In the genomic region with DNA sequence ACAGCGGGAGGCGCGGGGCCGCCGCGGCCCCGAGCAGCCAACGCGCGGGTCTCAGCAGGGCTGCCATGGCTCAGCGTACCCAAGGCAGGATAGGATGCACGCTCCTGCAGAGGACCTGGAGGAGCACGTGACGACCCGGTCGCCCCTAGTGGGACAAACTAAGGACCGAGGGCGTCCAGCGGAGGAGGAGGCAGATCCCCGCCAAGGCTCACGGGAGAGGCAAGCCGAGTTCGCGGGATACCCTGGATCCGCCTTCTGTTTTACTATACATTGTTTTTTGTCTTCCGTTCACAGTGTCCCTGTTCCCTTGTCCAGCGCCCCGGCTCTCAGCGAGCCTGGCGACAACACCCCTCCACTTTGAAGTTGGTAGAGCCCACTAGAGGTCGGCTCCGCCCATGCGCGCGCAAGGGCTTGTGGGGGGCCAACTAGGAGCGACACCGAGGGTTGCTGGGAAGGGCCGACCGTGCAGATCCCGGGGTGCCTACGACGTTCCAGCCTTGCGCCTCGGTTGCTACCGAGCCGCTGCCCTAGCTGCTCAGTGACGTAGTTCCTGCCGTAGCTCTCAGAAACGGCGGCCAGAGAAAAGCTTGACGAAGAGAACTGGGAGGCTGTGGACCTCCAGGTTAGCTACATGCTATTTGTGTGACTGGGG, we compare ENCODE assay signal across 8 mouse cellular contexts. TPM values are rescaled to one million over a fixed set of nuclear protein-coding genes. Genes with fewer than 3 reads are reported as not detected.
DNase-seq lines count a peak whose midpoint lies in the region; ATAC-seq and TF ChIP-seq lines count a peak whose summit lies in the region.

A gene (minus strand): TSS at position 343 of the 652 bp plus-strand sequence.

- H3K27me3 ChIP-seq in hindbrain, embryonic 10.5 days (ENCODE audit: insufficient read depth, poor library complexity, severe bottlenecking), result no peaks in the 10 kb centered on the region
- no peaks in the 10 kb centered on the region for H3K27me3 ChIP-seq in lung, postnatal 0 days (replicated peaks; ENCODE audit: insufficient read depth, low read length)

- ATAC-seq in frontal cortex, adult (ENCODE audit: low TSS enrichment), result peak; percentile 97
- ATAC-seq in lung, postnatal 0 days, result peak; percentile 99

- peaks cover 14% of the 10 kb centered on the region for H3K36me3 ChIP-seq in hindbrain, embryonic 10.5 days
- no peaks in the 10 kb centered on the region for H3K36me3 ChIP-seq in lung, postnatal 0 days (ENCODE audit: insufficient read depth, low read length)

- TF ChIP-seq CTCF in lung, postnatal 0 days (IDR thresholded peaks at IDR 0.05), result peak; percentile 31; the same call in 1 of the 2 replicates

- DNase-seq in MN1 (ENCODE audit: low spot score), result peak; percentile 98
- DNase-seq in cerebellum, adult 9-10 months, result peak; percentile 95
- DNase-seq in hindbrain, embryonic 10.5 days (ENCODE audit: low spot score), result peak; percentile 96
- DNase-seq in layer of hippocampus, adult 9-11 months, result peak; percentile 96
- peak; percentile 98 for DNase-seq in lung, postnatal 0 days (ENCODE audit: low spot score)
- DNase-seq in ovary, postnatal 14 days (ENCODE audit: low spot score), result peak; percentile 90
- peak; percentile 97 for DNase-seq in thymus, postnatal 14 days

- TF ChIP-seq EP300 in lung, postnatal 0 days (IDR thresholded peaks at IDR 0.05), result no peak

- WGBS in hindbrain, embryonic 10.5 days, result under 1% methylated on average over 51 of the region's 51 CpGs
- 1% methylated on average over 51 of the region's 51 CpGs for WGBS in lung, postnatal 0 days

- H3K4me1 ChIP-seq in hindbrain, embryonic 10.5 days (replicated peaks), result peaks cover 28% of the 10 kb centered on the region
- H3K4me1 ChIP-seq in lung, postnatal 0 days (ENCODE audit: insufficient read depth, low read depth, low read length), result peaks cover 5% of the 10 kb centered on the region; the same call in 1 of the 2 replicates

- H3K4me3 ChIP-seq in hindbrain, embryonic 10.5 days, result peak within 1 kb of the TSS; percentile 100
- peak within 1 kb of the TSS; percentile 89 for H3K4me3 ChIP-seq in lung, postnatal 0 days (ENCODE audit: low read depth, low read length)

- H3K27ac ChIP-seq in hindbrain, embryonic 10.5 days, result peak within 1 kb of the TSS; percentile 98
- H3K27ac ChIP-seq in lung, postnatal 0 days (ENCODE audit: low read length), result peak within 1 kb of the TSS; percentile 71

- H3K9ac ChIP-seq in lung, postnatal 0 days (replicated peaks; ENCODE audit: low read depth), result peak within 1 kb of the TSS; percentile 73

- H3K4me2 ChIP-seq in lung, postnatal 0 days (replicated peaks; ENCODE audit: low read depth, low read length), result peak within 1 kb of the TSS; percentile 87

- H3K9me3 ChIP-seq in hindbrain, embryonic 10.5 days, result no peaks in the 10 kb centered on the region
- no peaks in the 10 kb centered on the region for H3K9me3 ChIP-seq in lung, postnatal 0 days (ENCODE audit: low read length)

RNA-seq across cellular contexts. Expression of the gene that starts here (rescaled TPM):
- polyA plus RNA-seq in hindbrain, embryonic 10.5 days (2016; fragmentation: Nextera tagmentation; extraction: Ambion mirVana), result 45.1 and 49.6 TPM in 2 replicates
- polyA plus RNA-seq in lung, postnatal 0 days (2015; fragmentation: Nextera tagmentation; extraction: Ambion mirVana), result 11.2 and 12.1 TPM in 2 replicates

Comparison
In these comparisons a context has a peak if more than half of its experiments do, and no peak if none do; other contexts are left out.
1. Peak in every context shown above with its lines: DNase-seq, ATAC-seq, H3K4me3 ChIP-seq and H3K27ac ChIP-seq.